Mouse (Mus musculus) 3T3-L1 (cell line): ENCODE measurements around the gene Csnk1g2.
A peak's percentile ranks its signal among the peaks of the same experiment; 100 is the strongest.
"Not testable (repeated sequence)": the region's sequence is repeated elsewhere in the genome, so short reads cannot be mapped to it uniquely, and the experiment has no call there.

ENCODE experiments used
- DNase-seq: peaks from one replicate; pipeline ENCODE4 v3.0.0-alpha.2; 2015; ENCODE audit warnings: low read depth, low spot score

Csnk1g2 gene

DNA sequence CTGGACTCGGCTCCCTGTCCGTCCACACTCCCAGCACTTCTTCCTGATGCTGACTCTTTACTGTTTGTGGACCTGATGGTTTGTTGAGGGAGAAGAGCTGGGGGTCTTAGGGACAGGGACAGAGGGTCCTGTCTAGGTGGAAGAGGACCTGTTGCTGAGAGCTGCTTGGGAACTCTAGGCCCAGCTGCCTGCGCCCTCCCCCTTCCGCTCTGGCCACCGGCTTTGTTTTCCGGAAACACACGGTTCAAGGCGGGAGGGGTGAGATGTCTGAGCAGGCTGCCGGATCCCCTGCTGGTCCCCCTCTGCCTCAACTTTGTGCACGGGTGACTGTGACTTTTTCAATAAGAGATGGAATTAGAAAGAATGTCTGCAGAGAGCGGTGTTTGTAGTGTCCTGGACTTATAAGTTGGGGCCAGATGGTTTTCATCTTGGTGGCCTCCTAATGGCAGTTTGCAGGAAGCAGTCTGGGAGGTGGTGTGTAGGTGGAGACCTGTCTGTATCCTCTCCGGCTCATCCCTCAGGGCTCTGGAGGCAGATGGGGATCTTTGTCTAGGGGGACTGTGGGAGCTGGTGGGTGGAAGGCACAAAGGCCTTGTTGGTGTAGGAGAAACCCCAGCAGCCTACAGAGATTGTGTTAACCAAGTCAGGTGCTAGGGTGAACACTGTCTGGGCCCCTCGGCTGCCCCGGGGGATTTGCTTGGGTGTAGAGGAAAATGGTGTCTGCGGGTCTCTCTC is 986 bp downstream of the Csnk1g2 start:
- peak; percentile 67 for DNase-seq

- no peak for DNase-seq
Observed at GRCm38 (mm10) chr10:80625764-80626163, 3.1 kb downstream of the Csnk1g2 start.

GRCm38 (mm10) chr10:80627685-80628084 is 5.0 kb downstream of the Csnk1g2 start:
- DNase-seq = peak; percentile 13

DNA sequence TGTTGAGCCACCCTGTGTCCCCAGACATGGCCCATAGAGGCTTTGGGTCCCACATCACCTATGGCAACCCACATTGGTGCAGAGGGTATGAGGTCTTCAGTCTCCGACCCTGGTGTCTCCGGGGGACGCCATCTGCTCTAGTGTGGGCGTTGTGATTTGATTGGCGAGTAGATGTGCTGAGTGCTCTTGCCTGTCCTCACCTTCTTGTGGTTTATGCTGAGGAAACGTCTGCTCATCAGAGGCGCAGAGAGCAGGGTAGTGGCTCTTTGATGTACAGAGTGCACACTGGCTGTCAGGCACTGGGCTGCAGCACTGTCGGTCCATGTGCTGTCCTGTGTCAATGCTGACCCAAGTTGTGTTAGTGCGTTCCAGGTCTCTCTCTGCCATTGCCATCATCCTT is 6.3 kb downstream of the Csnk1g2 start:
- no peak for DNase-seq

GRCm38 (mm10) chr10:80635345-80635744 is 12.7 kb downstream of the Csnk1g2 start:
- DNase-seq = no peak

GRCm38 (mm10) chr10:80646936-80647335 is 24.3 kb downstream of the Csnk1g2 start:
- DNase-seq = no peak

- DNase-seq = not testable (repeated sequence)
Observed at GRCm38 (mm10) chr10:80649910-80650309, 27.3 kb downstream of the Csnk1g2 start.

- no peak for DNase-seq
Observed at GRCm38 (mm10) chr10:80650392-80650791, 27.8 kb downstream of the Csnk1g2 start.

GRCm38 (mm10) chr10:80653156-80653720 is 30.6 kb downstream of the Csnk1g2 start:
- peak; percentile 67 for DNase-seq

GRCm38 (mm10) chr10:80654866-80655265 is 32.2 kb downstream of the Csnk1g2 start:
- no peak for DNase-seq

GRCm38 (mm10) chr10:80655406-80656129 is 32.9 kb downstream of the Csnk1g2 start:
- no peak for DNase-seq

DNA sequence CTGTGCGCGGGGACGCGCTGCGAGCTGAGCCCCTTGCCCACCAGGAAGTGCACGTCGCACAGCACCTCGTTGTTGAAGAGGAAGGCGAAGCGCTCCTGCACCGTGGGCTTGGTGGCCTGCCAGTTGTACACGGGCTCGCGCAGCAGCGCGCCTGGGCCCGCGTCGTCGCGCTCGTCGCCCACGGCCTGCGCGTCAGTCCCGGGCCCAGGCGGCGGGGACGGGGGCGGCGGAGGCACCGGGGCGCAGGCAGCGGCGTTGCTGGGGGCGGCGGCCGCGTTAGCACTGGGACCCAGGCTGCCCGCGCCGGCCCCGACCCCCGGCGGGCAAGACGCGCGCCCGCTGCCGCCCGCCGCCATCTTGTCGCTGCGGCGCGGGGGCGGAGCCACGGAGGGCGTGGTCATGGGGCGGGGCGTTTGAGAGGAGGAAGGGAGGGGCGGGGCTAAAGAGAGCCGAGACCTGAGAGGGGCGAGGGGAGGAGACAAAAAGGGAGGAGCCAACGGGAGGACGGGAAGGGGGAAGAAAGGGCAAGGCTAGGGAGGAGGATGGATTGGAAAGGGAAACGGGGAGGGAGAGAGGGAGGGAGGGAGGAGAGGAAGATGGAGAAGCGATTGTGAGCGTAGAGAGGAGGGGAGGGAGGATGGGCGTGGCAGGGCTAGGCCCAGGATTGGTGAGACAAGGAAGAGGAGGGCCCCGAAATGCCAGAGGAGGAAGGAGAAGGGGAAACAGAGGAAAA is 33.7 kb downstream of the Csnk1g2 start:
- peak; percentile 99 for DNase-seq

- DNase-seq = peak; percentile 61
Observed at GRCm38 (mm10) chr10:80656863-80657623, 34.4 kb downstream of the Csnk1g2 start, which contains the start of gene Btbd2. Btbd2 (minus strand) TSS chr10:80657071.

DNA sequence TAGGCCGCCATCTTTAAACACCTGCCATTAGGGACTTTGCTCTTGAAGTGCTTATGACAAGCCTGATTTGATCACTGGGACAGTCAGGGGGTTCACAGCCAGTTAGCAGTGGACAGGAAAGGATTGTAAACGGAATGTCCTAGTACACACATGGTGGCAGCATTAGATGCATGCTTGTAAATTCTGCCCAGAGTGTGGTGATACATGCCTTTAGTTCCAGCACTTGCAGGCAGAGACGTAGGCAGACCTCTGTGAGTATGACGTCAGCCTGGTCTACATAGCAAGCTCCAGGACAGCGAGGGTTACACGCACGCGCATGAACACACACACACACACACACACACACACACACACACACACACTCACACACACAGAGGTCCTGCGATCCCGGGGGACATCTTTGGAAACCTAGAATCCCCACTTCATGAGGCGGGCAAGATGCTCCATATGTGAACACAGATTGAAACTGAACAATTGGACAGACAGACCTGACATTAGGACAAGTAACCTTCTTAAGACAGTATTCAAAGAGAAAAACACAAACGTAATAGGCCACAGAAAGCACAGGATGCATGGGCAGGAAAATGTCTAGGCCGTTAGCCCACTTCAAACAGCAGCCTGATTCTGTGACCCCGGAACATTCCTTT is 35.7 kb downstream of the Csnk1g2 start:
- no peak for DNase-seq

- DNase-seq = no peak
Observed at GRCm38 (mm10) chr10:80658841-80659202, 36.2 kb downstream of the Csnk1g2 start.

DNA sequence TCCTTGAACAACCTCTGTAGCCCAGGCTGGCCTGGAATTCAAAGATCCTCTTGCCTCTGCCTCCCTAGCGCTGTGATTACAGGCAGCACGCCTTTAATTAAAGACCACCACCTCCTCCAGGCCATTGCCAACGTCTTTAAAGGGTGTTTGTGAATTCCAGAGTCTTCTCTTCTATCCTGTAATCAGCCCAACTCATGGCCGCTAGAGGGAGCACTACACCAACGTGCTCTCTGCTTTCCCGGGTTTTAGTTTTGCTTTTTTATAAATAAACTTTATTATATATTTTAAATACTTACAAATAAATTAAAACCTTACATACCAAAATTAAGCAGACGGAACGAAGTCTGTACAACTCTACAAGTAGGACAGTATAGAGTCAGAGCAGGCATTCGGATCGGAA is 36.6 kb downstream of the Csnk1g2 start:
- DNase-seq = peak; percentile 85

GRCm38 (mm10) chr10:80661149-80661548 is 38.5 kb downstream of the Csnk1g2 start:
- no peak for DNase-seq

DNA sequence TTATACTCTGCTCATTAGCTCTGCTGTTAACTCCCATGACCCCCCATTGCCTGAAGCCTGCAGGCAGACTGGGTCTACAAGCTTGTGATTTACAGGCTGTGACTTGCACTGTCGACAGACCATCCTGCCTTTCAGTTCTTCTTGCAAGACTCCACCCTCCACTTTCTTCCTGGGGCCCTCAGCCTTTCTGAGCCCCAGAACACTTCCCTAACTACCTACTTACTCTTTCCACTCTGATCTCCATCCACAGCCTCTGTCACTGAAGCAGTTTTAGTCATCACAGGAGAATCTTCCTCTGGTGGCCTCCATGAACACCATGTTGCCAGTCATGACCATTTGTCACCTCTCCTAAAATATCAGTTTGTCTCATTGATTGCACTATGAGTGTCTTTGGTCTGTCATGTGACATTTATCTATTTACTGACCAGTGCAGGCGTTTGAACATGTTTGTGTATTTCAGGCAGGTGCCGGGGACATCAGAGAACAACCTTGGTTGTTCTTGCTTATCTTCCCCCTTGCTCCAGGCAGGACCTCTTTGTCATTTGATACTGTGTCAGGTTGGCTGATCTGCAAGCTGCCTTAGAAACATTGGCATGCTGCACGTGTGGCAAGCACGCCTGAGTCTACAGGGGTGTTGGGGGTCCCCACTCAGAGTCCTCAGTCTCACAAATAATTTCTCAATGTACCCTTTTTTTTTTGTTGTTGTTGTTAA is 41.0 kb downstream of the Csnk1g2 start:
- DNase-seq = no peak

DNA sequence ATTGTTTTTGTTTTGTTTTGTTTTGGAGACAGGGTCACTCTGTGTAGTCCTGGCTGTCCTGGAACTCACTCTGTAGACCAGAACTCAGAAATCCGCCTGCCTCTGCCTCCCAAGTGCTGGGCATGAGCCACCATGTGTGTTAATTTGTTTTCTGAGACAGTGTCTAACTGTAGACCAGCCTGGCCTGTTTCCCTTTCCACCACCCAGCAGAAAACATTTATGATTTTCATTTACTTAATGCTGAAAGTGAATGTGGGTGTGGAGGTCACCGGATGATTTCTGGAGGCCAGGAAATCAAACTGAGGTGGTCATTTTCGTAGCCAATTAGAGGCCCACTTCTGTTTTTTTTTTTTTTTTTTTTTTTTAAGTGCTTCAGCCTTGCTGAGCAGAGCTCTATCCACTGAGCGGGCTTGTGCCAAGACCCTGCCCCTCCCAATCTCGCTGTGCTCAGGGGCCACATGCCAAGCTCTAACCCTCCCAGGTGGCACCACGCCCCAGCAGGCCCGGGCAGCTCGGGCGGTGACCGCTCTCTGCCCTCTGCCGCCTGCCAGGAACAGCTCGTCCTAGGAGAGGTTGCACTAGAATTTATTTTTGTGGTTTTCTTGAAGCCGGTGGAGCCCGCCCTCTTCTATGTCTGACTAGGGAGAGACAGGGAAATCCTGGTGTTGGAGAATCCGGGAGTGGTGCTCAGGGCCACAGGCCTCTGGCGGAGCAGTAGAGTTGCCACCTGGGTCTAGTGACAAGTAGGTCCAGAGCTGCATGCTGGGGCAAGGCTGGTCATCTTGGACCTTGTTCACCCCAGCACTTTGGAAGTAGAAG is 41.8 kb downstream of the Csnk1g2 start:
- peak; percentile 88 for DNase-seq
